Mouse (Mus musculus) embryo, embryonic 10 days (tissue): ENCODE results near the gene 1700037H04Rik.

Experiments used
- DNase-seq: peaks from one replicate; pipeline ENCODE4 v3.0.0-alpha.2; 2015; ENCODE audit warnings: low spot score

Gene 1700037H04Rik

DNA sequence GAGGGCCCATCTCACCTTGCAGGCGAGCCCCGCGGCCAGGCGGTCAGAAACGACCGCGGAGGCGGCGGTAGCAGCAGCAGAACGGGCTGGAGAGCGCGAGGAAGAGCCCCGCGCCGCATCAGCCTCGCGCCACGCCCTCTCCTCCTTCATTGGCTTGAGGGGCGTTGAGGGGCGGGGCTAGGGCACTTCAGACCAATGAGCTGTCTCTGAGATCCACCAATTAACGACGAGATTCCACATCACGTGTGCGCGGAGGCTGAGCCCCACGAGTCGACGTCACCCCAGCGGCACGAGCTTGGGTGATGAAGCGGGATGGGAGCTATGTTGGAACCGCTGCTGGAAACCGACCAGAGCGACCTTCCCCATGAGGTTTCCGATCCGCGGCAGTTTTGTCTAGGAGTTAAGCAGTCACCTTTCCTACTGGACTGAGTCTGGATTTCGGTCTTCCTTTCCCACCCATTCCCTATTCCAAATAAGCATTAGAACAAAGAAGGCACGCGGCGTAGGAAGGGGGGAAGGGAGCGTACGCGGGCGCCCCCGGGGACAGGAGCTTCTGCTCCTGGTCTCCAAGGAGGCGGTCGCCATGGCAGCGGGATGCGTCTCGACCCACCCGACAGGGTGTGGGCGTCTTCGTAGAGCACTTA, at the start of gene 1700037H04Rik:
Gene 1700037H04Rik (minus strand): TSS at position 144 of the 644 bp plus-strand sequence.
- peak; percentile 100 for DNase-seq

GRCm38 (mm10) chr2:131209125-131209795, 49.4 kb upstream of the 1700037H04Rik start:
- no peak for DNase-seq

GRCm38 (mm10) chr2:131208356-131208755, 48.5 kb upstream of the 1700037H04Rik start:
- no peak for DNase-seq

GRCm38 (mm10) chr2:131206778-131207177, 46.9 kb upstream of the 1700037H04Rik start, which contains the start of gene Ap5s1:
Gene Ap5s1, plus strand, starts transcription at chr2:131207078.
- DNase-seq = no peak

DNA sequence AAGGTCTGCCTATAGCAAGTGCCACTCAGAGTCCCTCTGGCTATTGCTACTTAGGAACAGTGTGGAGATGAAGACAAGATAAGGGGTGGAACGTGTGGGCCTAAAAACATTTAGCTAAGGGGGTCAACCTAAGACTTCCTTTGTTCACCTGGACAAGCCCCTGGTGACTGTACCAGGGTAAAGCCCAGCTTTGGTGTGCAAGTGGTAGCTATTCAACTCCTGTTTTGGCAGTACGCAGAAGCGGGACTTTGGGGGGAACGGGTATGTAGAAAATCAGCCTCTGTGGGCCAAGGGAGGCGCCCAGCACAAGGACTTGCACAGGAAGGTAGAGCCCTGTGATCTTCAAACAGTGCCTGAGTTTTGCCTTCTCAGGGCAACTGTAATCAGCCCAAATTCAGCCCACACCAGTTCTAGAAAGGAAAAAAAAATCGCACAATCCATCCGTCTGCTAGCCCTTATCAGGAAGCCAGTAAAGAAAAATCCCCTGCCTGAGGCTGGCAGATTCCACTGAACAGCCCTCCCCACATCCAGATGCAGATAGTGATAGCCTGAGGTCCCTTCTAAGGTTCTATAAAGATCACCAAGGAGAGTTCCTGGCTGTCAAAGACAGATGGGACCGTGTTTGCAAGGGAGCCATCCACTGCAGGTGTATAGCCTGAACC, 45.8 kb upstream of the 1700037H04Rik start:
- no peak for DNase-seq

GRCm38 (mm10) chr2:131204410-131204981, 44.6 kb upstream of the 1700037H04Rik start:
- no peak for DNase-seq

DNA sequence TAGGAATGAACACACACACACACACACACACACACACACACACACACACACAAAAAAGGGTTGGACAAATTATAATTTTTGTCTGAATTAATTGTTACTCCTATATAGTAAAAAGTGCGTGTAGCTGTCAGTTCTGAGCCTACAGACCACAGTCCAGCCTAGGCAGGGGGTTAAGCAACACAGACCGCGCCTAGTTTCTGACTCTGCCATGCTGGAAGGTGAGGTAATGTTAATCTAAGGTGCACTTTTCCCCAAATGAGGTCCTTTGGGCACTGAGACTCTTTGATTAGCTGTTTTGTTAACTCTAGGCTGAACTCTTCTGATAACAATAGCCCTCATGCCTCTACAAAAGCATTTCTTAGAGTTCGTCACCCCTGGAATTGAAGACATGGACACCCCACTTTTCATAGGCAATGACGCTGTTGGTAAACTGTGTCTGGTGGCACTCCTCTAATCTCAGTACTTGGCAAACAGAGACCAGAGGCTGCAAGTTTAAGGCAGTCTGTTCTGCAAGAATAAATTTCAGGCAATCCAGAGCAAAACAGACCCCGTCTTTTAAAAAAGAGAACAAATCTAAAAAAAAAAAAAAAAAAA, 44.0 kb upstream of the 1700037H04Rik start:
- DNase-seq = no peak

- no peak for DNase-seq
These were observed 41.4 kb upstream of the 1700037H04Rik start for GRCm38 (mm10) chr2:131201262-131201661.

DNA sequence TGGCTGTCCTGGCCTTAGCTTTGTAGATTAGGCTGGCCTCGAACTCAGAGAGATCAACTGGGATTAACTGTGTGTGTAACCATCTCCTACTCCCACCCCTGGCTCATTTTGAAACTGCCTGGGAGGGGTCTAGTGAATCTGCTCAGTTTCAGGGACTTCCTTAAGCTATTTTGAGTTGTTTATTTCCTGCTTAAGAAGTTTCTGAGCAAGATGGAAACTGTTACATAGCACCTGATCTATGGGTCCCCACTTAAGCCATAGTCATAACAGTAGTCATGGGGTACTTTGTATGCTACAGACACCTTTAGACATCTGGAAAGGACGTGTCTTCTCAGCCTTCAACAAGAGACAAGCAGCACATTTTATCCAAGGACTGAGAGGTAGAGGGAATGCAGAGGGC, 40.8 kb upstream of the 1700037H04Rik start:
- DNase-seq = no peak

DNA sequence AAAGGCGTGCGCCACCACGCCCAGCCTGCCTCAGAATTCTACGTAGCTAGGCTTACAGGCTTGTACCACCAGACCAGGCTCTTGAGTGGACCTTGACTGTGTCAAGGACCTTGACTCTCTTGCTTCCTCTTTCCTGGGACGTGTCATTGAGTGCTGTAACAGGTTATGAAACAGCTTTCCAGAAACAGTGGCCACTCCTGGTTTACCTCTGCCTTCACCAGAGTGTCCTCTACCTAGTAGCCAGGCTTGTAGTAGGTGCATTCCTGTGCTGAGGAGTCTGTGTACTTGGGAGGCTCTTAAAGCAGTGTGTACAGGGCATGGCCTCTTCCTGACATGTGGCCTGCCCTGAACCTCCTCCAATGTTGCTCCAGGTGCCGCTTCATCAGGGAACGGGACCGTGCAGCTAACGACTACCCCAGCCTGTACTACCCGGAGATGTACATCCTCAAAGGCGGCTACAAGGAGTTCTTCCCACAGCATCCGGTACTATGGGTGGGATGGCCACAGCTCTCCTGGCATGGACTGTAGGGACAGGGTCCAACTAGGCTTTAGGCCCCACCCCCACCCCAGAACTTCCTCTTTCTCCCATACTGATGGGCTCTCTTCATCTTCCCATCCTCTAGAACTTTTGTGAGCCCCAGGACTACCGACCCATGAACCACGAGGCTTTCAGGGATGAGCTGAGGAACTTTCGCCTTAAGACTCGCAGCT, 36.9 kb upstream of the 1700037H04Rik start:
- no peak for DNase-seq

DNA sequence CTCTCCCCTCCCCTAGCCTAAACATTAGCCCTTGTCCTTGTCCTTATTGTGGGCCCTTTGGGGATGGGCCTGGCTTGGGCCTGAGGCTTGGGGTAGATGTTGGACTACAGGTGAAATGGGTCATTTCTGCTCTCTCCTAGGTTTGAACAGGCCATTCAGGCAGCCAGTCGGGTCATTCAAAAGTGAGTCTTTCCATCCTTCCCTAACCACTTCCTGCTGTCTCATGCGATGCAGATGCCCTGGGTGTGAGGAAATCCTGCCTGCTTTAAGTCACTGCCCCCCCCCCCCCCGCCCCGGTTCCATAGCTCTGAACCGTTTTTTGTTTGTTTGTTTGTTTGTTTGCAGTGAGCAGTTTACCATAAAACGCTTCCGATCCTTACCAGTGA, 31.1 kb upstream of the 1700037H04Rik start:
- no peak for DNase-seq

- DNase-seq = peak; percentile 85
These were observed 30.6 kb upstream of the 1700037H04Rik start for GRCm38 (mm10) chr2:131190344-131191004.

- no peak for DNase-seq
These were observed 29.8 kb upstream of the 1700037H04Rik start for GRCm38 (mm10) chr2:131189521-131190309.

GRCm38 (mm10) chr2:131188311-131188710, 28.4 kb upstream of the 1700037H04Rik start:
- no peak for DNase-seq

GRCm38 (mm10) chr2:131187602-131187922, 27.7 kb upstream of the 1700037H04Rik start:
- DNase-seq = no peak

- DNase-seq = peak; percentile 83
These were observed 27.1 kb upstream of the 1700037H04Rik start, which contains the start of the genes Cdc25b and Spef1 for GRCm38 (mm10) chr2:131186771-131187601. Gene Cdc25b, plus strand, starts transcription at chr2:131186949. Gene Spef1, minus strand, starts transcription at chr2:131187282.

GRCm38 (mm10) chr2:131186343-131186742, 26.5 kb upstream of the 1700037H04Rik start:
- no peak for DNase-seq

GRCm38 (mm10) chr2:131179990-131180587, 20.2 kb upstream of the 1700037H04Rik start, which contains the start of gene Cenpb:
Gene Cenpb, minus strand, starts transcription at chr2:131180067.
- DNase-seq = peak; percentile 85
